Mouse (Mus musculus) embryonic fibroblast, embryonic 13.5 days (primary cell): ENCODE measurements around the gene Ascc3.

Experiments
- CTCF ChIP-seq: IDR thresholded peaks from 2 replicates; pipeline ENCODE4 v1.5.1; 2011; ENCODE audit warnings: mild to moderate bottlenecking, control low read depth, low read length, moderate library complexity, borderline replicate concordance; ENCODE audit not compliant: insufficient read depth
- POLR2A ChIP-seq: IDR thresholded peaks from 2 replicates; pipeline ENCODE4 v1.6.1; 2011; ENCODE audit warnings: low read depth, mild to moderate bottlenecking, control low read depth, low read length, moderate library complexity

GRCm38 (mm10) chr10:50639607-50640006, 47.1 kb downstream of the Ascc3 start:
- TF ChIP-seq CTCF, result no peak
- no peak for TF ChIP-seq POLR2A
